In the genomic region with DNA sequence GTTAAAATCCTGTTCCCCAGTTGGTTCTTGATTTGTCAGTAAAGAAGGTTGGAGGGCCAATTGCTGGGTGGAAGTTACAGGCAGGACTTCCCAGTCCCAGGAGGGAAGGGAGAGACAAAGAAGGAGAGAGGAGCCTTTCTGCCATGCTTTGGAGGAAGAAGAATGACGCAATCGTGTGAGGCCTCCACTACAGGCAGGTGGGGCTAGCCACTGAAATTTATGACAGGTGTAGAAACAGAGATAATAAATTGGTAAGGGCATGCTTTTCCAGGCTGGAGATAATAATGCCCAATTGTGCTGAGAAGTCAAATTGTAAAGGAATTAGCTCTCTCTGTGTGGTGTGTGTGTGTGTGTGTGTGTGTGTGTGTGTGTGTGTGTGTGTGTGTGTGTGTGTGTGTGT, we compare ENCODE assay signal across 15 mouse cellular contexts.
"Had no signal": no experiment of that assay in that cellular context is flagged by ENCODE, and none has a peak within 500 bp of the region (broad histone marks: within the 10 kb centered on the region; RNA-seq: fewer than 3 reads in every experiment).

No protein-coding gene starts in this region.

- H3K9ac ChIP-seq: lung, embryonic 14.5 days; midbrain, embryonic 12.5 days; neural tube, embryonic 12.5 days; stomach, embryonic 15.5 days had no signal

- H3K27ac ChIP-seq: midbrain, embryonic 10.5 days; midbrain, embryonic 12.5 days; neural tube, embryonic 12.5 days; stomach, embryonic 15.5 days; stomach, postnatal 0 days had no signal

- H3K4me1 ChIP-seq: midbrain, embryonic 10.5 days; midbrain, embryonic 12.5 days; neural tube, embryonic 12.5 days; stomach, embryonic 15.5 days had no signal

- H3K27me3 ChIP-seq: midbrain, embryonic 12.5 days; neural tube, embryonic 12.5 days; stomach, embryonic 15.5 days had no signal

- ATAC-seq: midbrain, embryonic 16.5 days had no signal

- H3K4me2 ChIP-seq: lung, embryonic 14.5 days; midbrain, embryonic 12.5 days; neural tube, embryonic 12.5 days; stomach, embryonic 15.5 days had no signal

- H3K36me3 ChIP-seq: midbrain, embryonic 10.5 days; midbrain, embryonic 12.5 days; neural tube, embryonic 12.5 days; stomach, embryonic 15.5 days had no signal

- H3K9me3 ChIP-seq: midbrain, embryonic 10.5 days; midbrain, embryonic 12.5 days; neural tube, embryonic 12.5 days; stomach, embryonic 15.5 days had no signal

- H3K4me3 ChIP-seq: midbrain, embryonic 10.5 days; midbrain, embryonic 12.5 days; neural tube, embryonic 12.5 days; stomach, embryonic 15.5 days had no signal

- DNase-seq: lung, adult 18-20 months; lung, embryonic 14.5 days; lung, postnatal 10 days; lung, postnatal 4 days; midbrain, embryonic 14.5 days; right cerebral cortex, postnatal 14 days; thymus, adult 18-20 months; thymus, postnatal 25 days; thymus, postnatal 4 days had no signal
